8 mouse cellular contexts compared by ENCODE assay signal in genomic region chr2:102036665-102037511, GRCm38 (mm10).
DNase-seq lines count a peak whose midpoint lies in the region; ATAC-seq lines count a peak whose summit lies in the region.

No protein-coding gene starts in this region.

- no peak for DNase-seq in kidney, adult 8-10 months
- DNase-seq in forebrain, embryonic 14.5 days (ENCODE audit: low spot score) = peak; percentile 51
- peak; percentile 32 to 47 for DNase-seq in kidney, postnatal 4 days
- DNase-seq in neural tube, embryonic 11.5 days (ENCODE audit: low spot score) = peak; percentile 48
- DNase-seq in adrenal gland, adult 8-10 months = no peak
- DNase-seq in adrenal gland, postnatal 36 days = no peak
- DNase-seq in ovary, postnatal 14 days (ENCODE audit: low spot score) = no peak

- H3K9ac ChIP-seq in kidney, embryonic 14.5 days (ENCODE audit: low read depth, low read length) = no peak overlapping the region
- H3K9ac ChIP-seq in forebrain, embryonic 14.5 days (ENCODE audit: low read length) = peak overlapping the region; percentile 30; the same call in 1 of the 2 replicates
- H3K9ac ChIP-seq in neural tube, embryonic 11.5 days (ENCODE audit: low read length) = peak overlapping the region; percentile 46

- no peak overlapping the region; the same call in 1 of the 2 replicates for H3K4me3 ChIP-seq in kidney, embryonic 14.5 days (ENCODE audit: low read length)
- no peak overlapping the region for H3K4me3 ChIP-seq in forebrain, embryonic 14.5 days (ENCODE audit: low read depth, low read length)
- no peak overlapping the region for H3K4me3 ChIP-seq in neural tube, embryonic 11.5 days (ENCODE audit: low read depth, low read length)

- no peaks in the 10 kb centered on the region for H3K27me3 ChIP-seq in kidney, embryonic 14.5 days (ENCODE audit: control insufficient read depth, insufficient read depth, low read length)
- no peaks in the 10 kb centered on the region for H3K27me3 ChIP-seq in forebrain, embryonic 14.5 days (replicated peaks; ENCODE audit: control insufficient read depth, insufficient read depth, low read length)
- H3K27me3 ChIP-seq in neural tube, embryonic 11.5 days (ENCODE audit: control insufficient read depth, insufficient read depth, low read length) = no peaks in the 10 kb centered on the region

- peak; percentile 83 for ATAC-seq in kidney, embryonic 14.5 days (ENCODE audit: low FRiP score, low TSS enrichment)
- no peak for ATAC-seq in forebrain, embryonic 14.5 days
- ATAC-seq in neural tube, embryonic 11.5 days (ENCODE audit: insufficient read depth, low FRiP score, low TSS enrichment) = peak; percentile 51; the same call in 1 of the 2 replicates

- peak overlapping the region; percentile 65 for H3K27ac ChIP-seq in kidney, embryonic 14.5 days (ENCODE audit: low read depth, low read length)
- peak overlapping the region; percentile 53; the same call in 1 of the 2 replicates for H3K27ac ChIP-seq in forebrain, embryonic 14.5 days (ENCODE audit: low read depth, low read length)
- peak overlapping the region; percentile 83 for H3K27ac ChIP-seq in neural tube, embryonic 11.5 days (ENCODE audit: low read depth, low read length)

- 29% methylated on average over 18 of the region's 18 CpGs for WGBS in kidney, embryonic 14.5 days
- 60% methylated on average over 18 of the region's 18 CpGs for WGBS in forebrain, embryonic 14.5 days
- WGBS in neural tube, embryonic 11.5 days = 45% methylated on average over 18 of the region's 18 CpGs

- H3K36me3 ChIP-seq in kidney, embryonic 14.5 days (ENCODE audit: control insufficient read depth, insufficient read depth, low read length) = no peaks in the 10 kb centered on the region
- no peaks in the 10 kb centered on the region for H3K36me3 ChIP-seq in forebrain, embryonic 14.5 days (ENCODE audit: control insufficient read depth, insufficient read depth, low read length)
- no peaks in the 10 kb centered on the region for H3K36me3 ChIP-seq in neural tube, embryonic 11.5 days (ENCODE audit: control insufficient read depth, insufficient read depth, low read length)

- peak overlapping the region; percentile 19; the same call in 1 of the 2 replicates for H3K4me2 ChIP-seq in kidney, embryonic 14.5 days (replicated peaks; ENCODE audit: low read depth, low read length)
- no peak overlapping the region for H3K4me2 ChIP-seq in forebrain, embryonic 14.5 days (ENCODE audit: low read length)
- H3K4me2 ChIP-seq in neural tube, embryonic 11.5 days (ENCODE audit: low read depth) = 0 out of 2 replicates have a peak overlapping the region, but pooled peaks have one; percentile 15

- H3K4me1 ChIP-seq in kidney, embryonic 14.5 days (ENCODE audit: control insufficient read depth, insufficient read depth, low read length) = peaks cover 31% of the 10 kb centered on the region
- peaks cover 47% of the 10 kb centered on the region for H3K4me1 ChIP-seq in forebrain, embryonic 14.5 days (ENCODE audit: control insufficient read depth, insufficient read depth, low read length)
- H3K4me1 ChIP-seq in neural tube, embryonic 11.5 days (ENCODE audit: control insufficient read depth, insufficient read depth, low read length) = peaks cover 23% of the 10 kb centered on the region

- H3K9me3 ChIP-seq in kidney, embryonic 14.5 days (ENCODE audit: control insufficient read depth, low read length) = no peaks in the 10 kb centered on the region
- H3K9me3 ChIP-seq in forebrain, embryonic 14.5 days (replicated peaks; ENCODE audit: control insufficient read depth, low read length) = no peaks in the 10 kb centered on the region
- no peaks in the 10 kb centered on the region for H3K9me3 ChIP-seq in neural tube, embryonic 11.5 days (ENCODE audit: control insufficient read depth, low read length)

Comparison
In these comparisons a context has a peak if more than half of its experiments do, and no peak if none do; other contexts are left out.
1. DNase-seq: peak in forebrain, embryonic 14.5 days (single experiment), kidney, postnatal 4 days (2 of 2) and neural tube, embryonic 11.5 days (single experiment); none in kidney, adult 8-10 months (0 of 2), adrenal gland, adult 8-10 months (single experiment), adrenal gland, postnatal 36 days (0 of 2) and ovary, postnatal 14 days (single experiment).
2. Peak in every context shown above with its lines, with median percentiles within 50 percentile points of each other: H3K27ac ChIP-seq.